Mouse (Mus musculus): ENCODE data around the gene Donson.

GRCm38 (mm10) chr16:91694455-91695084 lies 6.0 kb upstream of the Donson start:
- TF ChIP-seq POLR2A (IDR thresholded peaks at IDR 0.05; ENCODE audit: insufficient read length, low read depth), result no peak
- TF ChIP-seq MAX (IDR thresholded peaks at IDR 0.05; ENCODE audit: low read depth), result no peak
- no peak for TF ChIP-seq TCF12 (IDR thresholded peaks at IDR 0.05; ENCODE audit: insufficient read depth, poor library complexity, severe bottlenecking)
- no peak for TF ChIP-seq SRF (IDR thresholded peaks at IDR 0.05; ENCODE audit: control insufficient read depth, insufficient read length, low read depth)
